Mouse (Mus musculus) hindbrain, embryonic 14.5 days (tissue): ENCODE measurements around the gene 1190002N15Rik. TPM values are rescaled to one million over a fixed set of nuclear protein-coding genes. Genes with fewer than 3 reads are reported as not detected.

Source experiments
- ATAC-seq: fragments of 200-750 bp; cut with Nextera tagmentation; 2 replicates; pipeline ENCODE4 v1.8.0; 2017; ENCODE audit warnings: moderate number of reproducible peaks, mild to moderate bottlenecking, moderate TSS enrichment, moderate library complexity; ENCODE audit not compliant: low FRiP score
- DNase-seq: peaks from one replicate; pipeline ENCODE4 v3.0.0-alpha.2; 2015; ENCODE audit warnings: low spot score
- H3K27ac ChIP-seq: fragments of 300-500 bp; sonication (generic); 2 replicates; pipeline ENCODE4 v1.5.1; 2014; ENCODE audit warnings: mild to moderate bottlenecking, moderate library complexity
- H3K27me3 ChIP-seq: fragments of 300-500 bp; sonication (generic); 2 replicates; pipeline ENCODE4 v1.6.1; 2014; ENCODE audit warnings: mild to moderate bottlenecking, low read length, mixed read lengths; ENCODE audit not compliant: control insufficient read depth, insufficient read depth
- H3K36me3 ChIP-seq: fragments of 300-500 bp; sonication (generic); replicated peaks from 2 replicates; pipeline ENCODE4 v1.6.1; 2014; ENCODE audit not compliant: control insufficient read depth, insufficient read depth
- H3K4me1 ChIP-seq: fragments of 300-500 bp; sonication (generic); replicated peaks from 2 replicates; pipeline ENCODE4 v1.6.1; 2014; ENCODE audit warnings: antibody characterized with exemption, low read length, mixed read lengths; ENCODE audit not compliant: control insufficient read depth, insufficient read depth
- H3K4me2 ChIP-seq: fragments of 300-500 bp; sonication (generic); replicated peaks from 2 replicates; pipeline ENCODE4 v1.6.1; 2014; ENCODE audit warnings: mild to moderate bottlenecking, moderate library complexity
- H3K4me3 ChIP-seq: fragments of 300-500 bp; sonication (generic); replicated peaks from 2 replicates; pipeline ENCODE4 v1.5.1; 2014; ENCODE audit warnings: mild to moderate bottlenecking, low read length
- H3K9ac ChIP-seq: fragments of 300-500 bp; sonication (generic); 2 replicates; pipeline ENCODE4 v1.6.1; 2014
- H3K9me3 ChIP-seq: fragments of 300-500 bp; sonication (generic); 2 replicates; pipeline ENCODE4 v1.6.1; 2016; ENCODE audit warnings: low read length; ENCODE audit not compliant: control insufficient read depth
- WGBS: fragments of 180-500 bp; shearing (Covaris S2); extraction: QIAGEN DNeasy Blood & Tissue Kit; methylation state at CpG from one replicate; pipeline ENCODE4 v1.1.7; 2014; 5-methylcytosine and 5-hydroxymethylcytosine counted together
- polyA plus RNA-seq: library from polyadenylated mRNA; unstranded; fragments of >200 nt; fragmentation: Nextera tagmentation; extraction: Ambion mirVana; gene quantifications from 2 replicates; pipeline ENCODE4 v1.2.1, GENCODE M21; 2014

Gene 1190002N15Rik
- polyA plus RNA-seq, 1 experiment from 2014 or later, result 12.8 TPM

GRCm38 (mm10) chr9:94534226-94534625 lies 3.7 kb downstream of the 1190002N15Rik start:
- Histone ChIP-seq H3K27ac (peak overlapping the region; percentile 47), H3K4me1 (peaks cover 13% of the 10 kb centered on the region), H3K4me3 (peak overlapping the region; percentile 88), H3K36me3 (no peaks in the 10 kb centered on the region), H3K9ac (peak overlapping the region; percentile 32), H3K27me3 (no peaks in the 10 kb centered on the region), H3K9me3 (no peaks in the 10 kb centered on the region), H3K4me2 (peak overlapping the region; percentile 71)
- DNase-seq, result no peak
- WGBS, result 62% methylated on average over 2 of the region's 2 CpGs
- no peak for ATAC-seq

GRCm38 (mm10) chr9:94533641-94534040 lies 4.2 kb downstream of the 1190002N15Rik start:
- Histone ChIP-seq H3K4me2 (peak overlapping the region; percentile 71), H3K9ac (peak overlapping the region; percentile 32), H3K9me3 (no peaks in the 10 kb centered on the region), H3K4me1 (peaks cover 13% of the 10 kb centered on the region), H3K27ac (peak overlapping the region; percentile 47; the same call in 1 of the 2 replicates), H3K4me3 (peak overlapping the region; percentile 88), H3K27me3 (no peaks in the 10 kb centered on the region), H3K36me3 (no peaks in the 10 kb centered on the region)
- DNase-seq, result no peak
- WGBS, result 38% methylated on average over 4 of the region's 4 CpGs
- ATAC-seq, result no peak

DNA sequence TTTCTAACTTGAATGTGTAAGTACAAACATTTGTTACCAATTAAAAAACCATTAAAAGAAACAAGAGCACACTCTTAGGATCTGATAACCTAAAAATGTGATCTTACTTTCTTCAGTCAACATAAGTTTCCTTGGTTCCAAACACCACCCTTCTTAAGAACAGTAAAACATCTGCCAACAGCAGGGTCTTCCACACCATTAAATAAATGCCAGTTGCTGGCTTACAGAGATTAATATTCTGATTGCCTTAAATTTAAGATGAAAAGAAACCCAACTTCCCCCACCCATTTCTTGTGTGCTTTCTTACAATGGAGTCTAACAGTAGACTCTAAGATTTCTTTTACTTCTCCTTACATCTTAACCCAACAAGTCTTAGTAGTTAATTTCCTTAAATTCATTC lies 7.9 kb downstream of the 1190002N15Rik start:
- Histone ChIP-seq H3K27ac (no peak overlapping the region), H3K4me3 (no peak overlapping the region), H3K4me2 (no peak overlapping the region), H3K9me3 (no peaks in the 10 kb centered on the region), H3K4me1 (peaks cover 4% of the 10 kb centered on the region; the same call in 1 of the 2 replicates), H3K27me3 (no peaks in the 10 kb centered on the region), H3K36me3 (no peaks in the 10 kb centered on the region), H3K9ac (no peak overlapping the region)
- DNase-seq (no peak), ATAC-seq (no peak)

- Histone ChIP-seq H3K9ac (no peak overlapping the region), H3K27ac (no peak overlapping the region), H3K4me1 (peaks cover 4% of the 10 kb centered on the region; the same call in 1 of the 2 replicates), H3K27me3 (no peaks in the 10 kb centered on the region), H3K9me3 (no peaks in the 10 kb centered on the region), H3K4me3 (no peak overlapping the region), H3K4me2 (no peak overlapping the region), H3K36me3 (no peaks in the 10 kb centered on the region)
- 59% methylated on average over 1 of the region's 1 CpGs for WGBS
- ATAC-seq, result no peak
- DNase-seq, result no peak
These were observed 8.6 kb downstream of the 1190002N15Rik start for GRCm38 (mm10) chr9:94529146-94529746.

GRCm38 (mm10) chr9:94526473-94526872 lies 11.4 kb downstream of the 1190002N15Rik start:
- Histone ChIP-seq H3K4me2 (peak overlapping the region; percentile 21), H3K9me3 (no peaks in the 10 kb centered on the region), H3K4me3 (no peak overlapping the region), H3K27me3 (no peaks in the 10 kb centered on the region), H3K27ac (0 out of 2 replicates have a peak overlapping the region, but pooled peaks have one; percentile 26), H3K36me3 (no peaks in the 10 kb centered on the region), H3K9ac (no peak overlapping the region), H3K4me1 (no peaks in the 10 kb centered on the region)
- DNase-seq (peak; percentile 66), ATAC-seq (peak; percentile 77; the same call in 1 of the 2 replicates)
- 45% methylated on average over 7 of the region's 7 CpGs for WGBS

DNA sequence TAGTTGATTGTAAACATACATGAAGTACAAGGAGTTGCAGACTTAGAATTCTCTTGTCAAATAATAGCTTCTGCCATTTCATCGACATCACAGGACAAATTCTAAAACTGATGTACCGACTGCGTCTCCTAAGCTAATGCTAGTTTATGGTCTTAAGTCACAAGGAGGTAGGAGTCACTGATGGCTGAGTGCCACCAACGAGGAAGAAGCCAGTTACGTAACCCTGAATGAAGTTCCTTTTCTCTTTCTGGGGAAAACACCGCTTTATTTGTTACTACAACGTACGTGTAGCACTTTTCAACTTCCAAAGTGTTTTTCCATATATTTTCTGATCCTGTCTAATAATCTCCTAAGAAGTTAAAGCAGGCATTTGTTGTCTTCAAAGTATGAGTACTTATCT lies 25.6 kb downstream of the 1190002N15Rik start:
- Histone ChIP-seq H3K27ac (no peak overlapping the region), H3K4me3 (no peak overlapping the region), H3K36me3 (no peaks in the 10 kb centered on the region; the same call in 1 of the 2 replicates), H3K4me1 (no peaks in the 10 kb centered on the region), H3K27me3 (no peaks in the 10 kb centered on the region), H3K9me3 (no peaks in the 10 kb centered on the region), H3K4me2 (no peak overlapping the region), H3K9ac (no peak overlapping the region)
- no peak for ATAC-seq
- no peak for DNase-seq
- WGBS, result 92% methylated on average over 8 of the region's 8 CpGs

DNA sequence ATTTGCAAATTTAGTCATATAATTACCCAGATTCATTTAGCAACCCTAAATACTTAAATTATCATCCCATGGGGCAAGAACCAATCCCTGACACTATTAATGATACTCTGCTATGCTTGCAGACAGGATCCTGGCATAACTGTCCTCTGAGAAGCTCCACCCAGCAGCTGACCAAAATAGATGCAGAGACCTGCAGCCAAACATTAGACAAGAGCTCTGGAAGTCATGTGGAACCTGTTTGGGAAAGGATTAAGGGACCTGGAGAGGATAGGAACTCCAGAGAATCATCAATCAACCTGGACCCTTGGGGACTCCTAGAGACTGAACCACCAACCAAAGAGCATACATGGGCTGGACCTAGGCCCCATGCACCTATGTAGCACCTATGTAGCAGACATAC lies 26.7 kb downstream of the 1190002N15Rik start:
- no peak for ATAC-seq
- H3K36me3 ChIP-seq, result no peaks in the 10 kb centered on the region
- H3K4me3 ChIP-seq, result no peak overlapping the region
- H3K4me2 ChIP-seq, result no peak overlapping the region
- no peak for DNase-seq
- H3K4me1 ChIP-seq, result no peaks in the 10 kb centered on the region
- no peak overlapping the region for H3K27ac ChIP-seq
- no peaks in the 10 kb centered on the region for H3K9me3 ChIP-seq
- H3K9ac ChIP-seq, result no peak overlapping the region
- H3K27me3 ChIP-seq, result no peaks in the 10 kb centered on the region

DNA sequence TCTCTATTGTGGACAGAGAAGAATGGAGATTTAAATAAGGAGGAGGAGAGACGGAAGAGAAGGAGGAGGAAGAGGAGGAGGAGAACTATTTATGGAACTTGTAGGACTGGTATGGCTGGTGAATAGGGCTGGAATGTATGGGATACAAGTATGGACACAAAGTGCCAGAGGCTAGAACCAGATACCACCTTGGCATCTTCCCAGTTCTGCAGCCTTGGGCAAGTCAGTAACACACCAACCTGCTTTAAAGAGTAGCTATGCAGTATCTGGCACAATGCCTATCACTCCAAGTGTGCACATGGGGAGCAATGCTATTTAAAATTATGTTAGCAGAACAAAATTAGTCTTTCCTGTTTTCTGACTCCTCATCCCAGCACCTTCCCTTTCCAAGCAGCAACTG lies 30.9 kb downstream of the 1190002N15Rik start:
- ATAC-seq (no peak), DNase-seq (no peak)
- H3K9me3 ChIP-seq, result no peaks in the 10 kb centered on the region
- H3K4me2 ChIP-seq, result no peak overlapping the region
- H3K27me3 ChIP-seq, result no peaks in the 10 kb centered on the region
- H3K4me3 ChIP-seq, result no peak overlapping the region
- H3K4me1 ChIP-seq, result no peaks in the 10 kb centered on the region
- H3K36me3 ChIP-seq, result no peaks in the 10 kb centered on the region
- WGBS, result 87% methylated on average over 1 of the region's 1 CpGs
- no peak overlapping the region for H3K9ac ChIP-seq
- no peak overlapping the region for H3K27ac ChIP-seq

- Histone ChIP-seq H3K9me3 (no peaks in the 10 kb centered on the region), H3K9ac (no peak overlapping the region), H3K4me1 (no peaks in the 10 kb centered on the region), H3K27me3 (no peaks in the 10 kb centered on the region), H3K4me2 (no peak overlapping the region), H3K4me3 (no peak overlapping the region), H3K36me3 (no peaks in the 10 kb centered on the region), H3K27ac (no peak overlapping the region)
- WGBS, result 87% methylated on average over 9 of the region's 9 CpGs
- ATAC-seq, result no peak
- no peak for DNase-seq
These were observed 46.4 kb downstream of the 1190002N15Rik start for GRCm38 (mm10) chr9:94491467-94491866.

GRCm38 (mm10) chr9:94487976-94488375 lies 49.9 kb downstream of the 1190002N15Rik start:
- Histone ChIP-seq H3K4me3 (no peak overlapping the region), H3K9ac (no peak overlapping the region), H3K27me3 (no peaks in the 10 kb centered on the region), H3K27ac (no peak overlapping the region), H3K4me1 (no peaks in the 10 kb centered on the region), H3K36me3 (no peaks in the 10 kb centered on the region), H3K9me3 (no peaks in the 10 kb centered on the region), H3K4me2 (no peak overlapping the region)
- ATAC-seq (no peak), DNase-seq (no peak)
- WGBS, result 75% methylated on average over 2 of the region's 2 CpGs
